Mouse (Mus musculus) liver, embryonic 12.5 days (tissue): ENCODE data around the gene F830045P16Rik. TPM values are rescaled to one million over a fixed set of nuclear protein-coding genes. Genes with fewer than 3 reads are reported as not detected.
A peak's percentile ranks its signal among the peaks of the same experiment; 100 is the strongest.

Source experiments
- ATAC-seq: fragments of 200-750 bp; cut with Nextera tagmentation; 2 replicates; pipeline ENCODE4 v1.8.0; 2017; ENCODE audit warnings: moderate number of reproducible peaks, mild to moderate bottlenecking, moderate library complexity
- H3K27ac ChIP-seq: fragments of 300-500 bp; sonication (generic); 2 replicates; pipeline ENCODE4 v1.5.1; 2016; ENCODE audit warnings: mild to moderate bottlenecking
- H3K27me3 ChIP-seq: fragments of 300-500 bp; sonication (generic); replicated peaks from 2 replicates; pipeline ENCODE4 v1.6.1; 2016; ENCODE audit warnings: mild to moderate bottlenecking, moderate library complexity
- H3K36me3 ChIP-seq: fragments of 300-500 bp; sonication (generic); 2 replicates; pipeline ENCODE4 v1.6.1; 2016; ENCODE audit warnings: mild to moderate bottlenecking, moderate library complexity
- H3K4me1 ChIP-seq: fragments of 300-500 bp; sonication (generic); 2 replicates; pipeline ENCODE4 v1.6.1; 2016
- H3K4me2 ChIP-seq: fragments of 300-500 bp; sonication (generic); 2 replicates; pipeline ENCODE4 v1.6.1; 2016; ENCODE audit warnings: mild to moderate bottlenecking, moderate library complexity
- H3K4me3 ChIP-seq: fragments of 300-500 bp; sonication (generic); 2 replicates; pipeline ENCODE4 v1.5.1; 2016; ENCODE audit warnings: mild to moderate bottlenecking, moderate library complexity
- H3K9ac ChIP-seq: fragments of 300-500 bp; sonication (generic); 2 replicates; pipeline ENCODE4 v1.6.1; 2016; ENCODE audit warnings: mild to moderate bottlenecking, moderate library complexity
- H3K9me3 ChIP-seq: fragments of 300-500 bp; sonication (generic); replicated peaks from 2 replicates; pipeline ENCODE4 v1.6.1; 2016; ENCODE audit warnings: mild to moderate bottlenecking, moderate library complexity
- WGBS: fragments of 180-500 bp; shearing (Covaris S2); methylation state at CpG from one replicate; pipeline ENCODE4 v1.1.7; 2016; ENCODE audit not compliant: insufficient replicate concordance; 5-methylcytosine and 5-hydroxymethylcytosine counted together
- polyA plus RNA-seq: library from polyadenylated mRNA; unstranded; fragments of >200 nt; fragmentation: Nextera tagmentation; extraction: Ambion mirVana; gene quantifications from 2 replicates; pipeline ENCODE4 v1.2.1, GENCODE M21; 2016

Gene F830045P16Rik
- polyA plus RNA-seq, 1 experiment from 2014 or later, result not detected

DNA sequence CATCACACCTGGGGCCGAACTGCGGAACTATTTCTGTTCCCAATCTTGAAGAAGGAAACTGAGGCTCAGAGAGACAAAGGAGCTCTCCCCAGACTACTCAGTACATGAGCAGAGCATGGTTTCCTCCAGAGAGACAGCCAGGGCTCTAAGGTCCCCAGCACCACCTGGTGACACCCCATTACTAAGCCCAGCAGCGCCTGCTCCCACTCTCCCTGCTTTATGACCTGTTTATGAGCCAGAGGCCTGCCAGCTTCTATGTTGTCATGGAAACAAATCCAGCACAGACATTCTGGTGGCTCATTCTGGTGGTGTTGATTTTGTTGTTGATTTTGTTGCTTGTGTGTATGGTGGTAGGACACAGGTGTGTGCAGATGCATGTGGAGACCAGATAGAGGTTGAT lies 3.6 kb upstream of the F830045P16Rik start:
- no peak overlapping the region for H3K4me2 ChIP-seq

DNA sequence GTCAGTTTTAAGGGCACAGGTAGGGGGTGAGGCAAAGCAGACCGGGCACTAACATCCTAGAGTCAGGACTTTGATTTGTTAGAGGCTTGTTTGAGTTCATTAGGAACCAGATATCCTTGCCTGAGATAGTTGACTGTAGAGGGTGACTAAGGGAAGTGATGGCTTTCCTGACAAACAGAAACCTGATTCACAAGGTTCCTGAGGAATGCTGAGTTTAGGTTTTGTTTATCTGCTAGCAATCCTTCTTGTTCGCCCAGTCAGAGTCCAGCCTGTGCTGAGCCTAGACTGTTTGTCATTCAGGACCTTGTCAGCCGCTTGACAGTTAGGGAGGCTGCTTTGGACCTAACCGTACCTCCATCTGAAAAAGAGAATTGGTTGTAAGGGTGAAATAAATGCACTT lies 2.8 kb upstream of the F830045P16Rik start:
- no peaks in the 10 kb centered on the region for H3K36me3 ChIP-seq
- H3K9me3 ChIP-seq, result no peaks in the 10 kb centered on the region
- no peak overlapping the region for H3K27ac ChIP-seq
- no peaks in the 10 kb centered on the region for H3K27me3 ChIP-seq
- 44% methylated on average over 4 of the region's 4 CpGs for WGBS
- H3K9ac ChIP-seq, result no peak overlapping the region
- H3K4me3 ChIP-seq, result no peak overlapping the region
- peaks cover 6% of the 10 kb centered on the region; the same call in 1 of the 2 replicates for H3K4me1 ChIP-seq
- no peak for ATAC-seq
- no peak overlapping the region for H3K4me2 ChIP-seq

More for the DNA sequence above, 3.6 kb upstream of the F830045P16Rik start:
- peaks cover 4% of the 10 kb centered on the region; the same call in 1 of the 2 replicates for H3K4me1 ChIP-seq
- no peak overlapping the region for H3K4me3 ChIP-seq
- 73% methylated on average over 3 of the region's 3 CpGs for WGBS
- H3K9ac ChIP-seq, result no peak overlapping the region
- no peak overlapping the region for H3K27ac ChIP-seq
- H3K36me3 ChIP-seq, result no peaks in the 10 kb centered on the region
- no peaks in the 10 kb centered on the region for H3K9me3 ChIP-seq
- no peak for ATAC-seq
- H3K27me3 ChIP-seq, result no peaks in the 10 kb centered on the region

DNA sequence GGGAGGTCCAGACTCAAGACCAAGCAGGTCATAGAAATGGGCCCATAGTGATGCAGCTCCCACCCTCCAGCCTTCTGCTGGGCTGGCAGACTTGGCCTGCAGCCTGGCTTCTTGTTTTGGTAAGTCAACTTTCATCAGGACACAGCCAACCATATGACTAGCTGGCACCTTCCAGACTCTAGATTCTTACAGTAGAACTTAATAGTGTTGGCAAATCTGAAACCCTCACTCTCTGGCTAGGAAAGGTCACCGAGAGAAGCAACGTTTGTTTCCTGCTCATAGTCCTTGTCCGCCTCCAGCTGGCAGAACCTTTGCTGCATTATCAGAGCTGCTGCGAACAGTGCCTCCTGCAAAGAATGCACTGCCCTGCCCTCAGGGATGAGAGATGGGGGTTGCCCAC lies 1.5 kb upstream of the F830045P16Rik start:
- H3K4me3 ChIP-seq, result no peak overlapping the region
- no peak overlapping the region for H3K27ac ChIP-seq
- H3K36me3 ChIP-seq, result no peaks in the 10 kb centered on the region
- H3K27me3 ChIP-seq, result no peaks in the 10 kb centered on the region
- H3K9ac ChIP-seq, result no peak overlapping the region
- H3K9me3 ChIP-seq, result no peaks in the 10 kb centered on the region
- ATAC-seq, result no peak
- peaks cover 6% of the 10 kb centered on the region; the same call in 1 of the 2 replicates for H3K4me1 ChIP-seq
- H3K4me2 ChIP-seq, result no peak overlapping the region
- WGBS, result 58% methylated on average over 4 of the region's 4 CpGs

GRCm38 (mm10) chr2:129537360-129537759 lies 958 bp upstream of the F830045P16Rik start:
- no peaks in the 10 kb centered on the region for H3K9me3 ChIP-seq
- H3K4me2 ChIP-seq, result no peak overlapping the region
- no peak overlapping the region for H3K27ac ChIP-seq
- ATAC-seq, result no peak
- H3K36me3 ChIP-seq, result no peaks in the 10 kb centered on the region
- no peak overlapping the region for H3K9ac ChIP-seq
- H3K4me3 ChIP-seq, result no peak overlapping the region
- H3K4me1 ChIP-seq, result peaks cover 6% of the 10 kb centered on the region; the same call in 1 of the 2 replicates
- 37% methylated on average over 7 of the region's 7 CpGs for whole genome bisulfite sequencing
- no peaks in the 10 kb centered on the region for H3K27me3 ChIP-seq

DNA sequence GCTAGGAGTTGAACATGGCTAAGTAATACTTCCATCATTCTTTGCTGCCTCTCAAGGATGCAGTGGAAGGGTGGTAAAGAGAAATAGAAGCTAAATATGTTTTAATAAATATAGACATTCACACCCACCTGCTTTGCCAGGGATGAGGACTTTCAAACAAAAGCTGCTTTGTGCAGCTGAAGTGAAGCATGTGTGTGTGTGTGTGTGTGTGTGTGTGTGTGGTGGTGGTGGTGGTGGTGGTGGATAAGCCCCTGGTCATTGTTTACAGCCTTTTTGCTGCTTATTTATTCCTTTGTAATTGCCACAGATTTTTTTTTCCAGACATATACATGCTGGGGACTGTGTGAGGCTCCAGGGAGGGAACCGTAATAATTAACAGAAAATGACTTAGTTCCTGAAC lies 524 bp upstream of the F830045P16Rik start:
- H3K9me3 ChIP-seq, result no peaks in the 10 kb centered on the region
- WGBS, result 61% methylated on average over 1 of the region's 1 CpGs
- no peak overlapping the region for H3K4me2 ChIP-seq
- H3K4me3 ChIP-seq, result no peak overlapping the region
- no peaks in the 10 kb centered on the region for H3K36me3 ChIP-seq
- H3K27me3 ChIP-seq, result no peaks in the 10 kb centered on the region
- ATAC-seq, result no peak
- peaks cover 6% of the 10 kb centered on the region; the same call in 1 of the 2 replicates for H3K4me1 ChIP-seq
- H3K9ac ChIP-seq, result no peak overlapping the region
- H3K27ac ChIP-seq, result no peak overlapping the region

GRCm38 (mm10) chr2:129534886-129535591 lies 1.4 kb downstream of the F830045P16Rik start:
- Histone ChIP-seq H3K36me3 (no peaks in the 10 kb centered on the region), H3K27me3 (no peaks in the 10 kb centered on the region), H3K27ac (no peak overlapping the region), H3K4me3 (no peak overlapping the region), H3K9ac (no peak overlapping the region), H3K4me1 (peaks cover 6% of the 10 kb centered on the region; the same call in 1 of the 2 replicates), H3K4me2 (no peak overlapping the region), H3K9me3 (no peaks in the 10 kb centered on the region)
- WGBS, result 37% methylated on average over 5 of the region's 5 CpGs
- peak; percentile 35; the same call in 1 of the 2 replicates for ATAC-seq

DNA sequence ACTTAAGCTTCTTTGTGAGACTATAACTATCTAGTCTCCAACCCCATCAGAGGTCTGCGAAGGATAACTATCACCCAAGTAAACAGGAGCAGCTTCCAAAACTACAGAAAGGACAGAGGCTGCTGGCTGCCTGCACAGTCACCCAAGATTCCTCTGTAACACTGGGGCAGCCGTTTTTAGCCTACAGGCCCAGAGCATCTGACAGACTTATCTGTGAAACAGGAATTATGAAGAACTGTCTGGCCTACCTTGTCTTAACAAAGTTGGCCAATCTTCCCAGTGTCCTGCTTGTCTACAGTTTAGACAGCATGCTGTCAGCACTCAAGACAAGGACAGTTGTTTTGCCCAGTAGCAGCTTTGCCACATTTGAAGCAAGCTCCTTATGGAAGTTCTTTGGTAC lies 4.5 kb downstream of the F830045P16Rik start:
- Histone ChIP-seq H3K36me3 (no peaks in the 10 kb centered on the region), H3K27me3 (no peaks in the 10 kb centered on the region), H3K4me2 (no peak overlapping the region), H3K4me3 (no peak overlapping the region), H3K4me1 (peaks cover 6% of the 10 kb centered on the region; the same call in 1 of the 2 replicates), H3K9me3 (no peaks in the 10 kb centered on the region), H3K27ac (no peak overlapping the region), H3K9ac (no peak overlapping the region)
- no peak for ATAC-seq
- 45% methylated on average over 2 of the region's 2 CpGs for WGBS

DNA sequence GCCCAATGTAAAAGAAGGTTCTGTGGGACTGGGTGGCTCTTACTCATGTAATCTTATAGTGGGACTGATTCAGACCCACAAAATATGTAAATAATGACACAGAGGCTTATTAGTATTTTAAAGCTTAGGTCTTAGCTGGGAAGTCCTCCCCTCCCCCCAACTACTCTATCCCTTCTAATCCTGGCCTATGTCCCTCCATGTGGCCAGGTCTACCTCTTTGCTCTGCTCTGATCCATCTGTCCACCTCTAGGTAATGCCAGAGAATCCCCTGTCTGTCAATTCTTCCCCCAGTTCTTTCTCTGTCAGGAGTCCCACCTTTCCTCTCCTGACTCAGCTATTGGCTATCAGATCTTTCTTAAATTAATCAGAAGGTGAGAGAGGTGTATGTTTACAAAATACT lies 5.3 kb downstream of the F830045P16Rik start:
- no peak overlapping the region for H3K27ac ChIP-seq
- no peak for ATAC-seq
- H3K4me1 ChIP-seq, result peaks cover 10% of the 10 kb centered on the region; the same call in 1 of the 2 replicates
- H3K9me3 ChIP-seq, result no peaks in the 10 kb centered on the region
- no peaks in the 10 kb centered on the region for H3K36me3 ChIP-seq
- H3K9ac ChIP-seq, result no peak overlapping the region
- H3K4me3 ChIP-seq, result no peak overlapping the region
- H3K27me3 ChIP-seq, result no peaks in the 10 kb centered on the region
- no peak overlapping the region for H3K4me2 ChIP-seq

GRCm38 (mm10) chr2:129529297-129530209 lies 6.8 kb downstream of the F830045P16Rik start:
- H3K27me3 ChIP-seq, result no peaks in the 10 kb centered on the region
- H3K4me3 ChIP-seq, result no peak overlapping the region
- 0 out of 2 replicates have a peak, but pooled peaks cover 3% of the 10 kb centered on the region for H3K4me1 ChIP-seq
- H3K4me2 ChIP-seq, result no peak overlapping the region
- no peak overlapping the region for H3K9ac ChIP-seq
- H3K9me3 ChIP-seq, result no peaks in the 10 kb centered on the region
- ATAC-seq, result no peak; the same call in 1 of the 2 replicates
- no peak overlapping the region for H3K27ac ChIP-seq
- no peaks in the 10 kb centered on the region for H3K36me3 ChIP-seq
- WGBS, result 54% methylated on average over 14 of the region's 14 CpGs

- WGBS, result 51% methylated on average over 4 of the region's 4 CpGs
- H3K27ac ChIP-seq, result no peak overlapping the region
Observed at GRCm38 (mm10) chr2:129527916-129528315, 8.5 kb downstream of the F830045P16Rik start.

GRCm38 (mm10) chr2:129526322-129526721 lies 10.1 kb downstream of the F830045P16Rik start:
- ATAC-seq, result peak; percentile 73
- Histone ChIP-seq H3K27me3 (no peaks in the 10 kb centered on the region), H3K9me3 (no peaks in the 10 kb centered on the region), H3K4me3 (no peak overlapping the region), H3K9ac (no peak overlapping the region), H3K36me3 (no peaks in the 10 kb centered on the region), H3K4me1 (0 out of 2 replicates have a peak, but pooled peaks cover 3% of the 10 kb centered on the region), H3K27ac (peak overlapping the region; percentile 28; the same call in 1 of the 2 replicates), H3K4me2 (no peak overlapping the region)
- 52% methylated on average over 4 of the region's 4 CpGs for WGBS

More at GRCm38 (mm10) chr2:129527916-129528315, 8.5 kb downstream of the F830045P16Rik start:
- H3K4me3 ChIP-seq, result no peak overlapping the region
- H3K27me3 ChIP-seq, result no peaks in the 10 kb centered on the region
- H3K9ac ChIP-seq, result no peak overlapping the region
- H3K4me1 ChIP-seq, result 0 out of 2 replicates have a peak, but pooled peaks cover 3% of the 10 kb centered on the region
- H3K36me3 ChIP-seq, result no peaks in the 10 kb centered on the region
- no peak overlapping the region for H3K4me2 ChIP-seq
- no peak for ATAC-seq
- H3K9me3 ChIP-seq, result no peaks in the 10 kb centered on the region

GRCm38 (mm10) chr2:129525644-129526043 lies 10.8 kb downstream of the F830045P16Rik start:
- no peaks in the 10 kb centered on the region for H3K36me3 ChIP-seq
- ATAC-seq, result peak; percentile 27; the same call in 1 of the 2 replicates
- no peak overlapping the region for H3K4me2 ChIP-seq
- 0 out of 2 replicates have a peak overlapping the region, but pooled peaks have one; percentile 28 for H3K27ac ChIP-seq
- no peaks in the 10 kb centered on the region for H3K27me3 ChIP-seq
- H3K4me1 ChIP-seq, result 0 out of 2 replicates have a peak, but pooled peaks cover 3% of the 10 kb centered on the region
- no peaks in the 10 kb centered on the region for H3K9me3 ChIP-seq
- no peak overlapping the region for H3K9ac ChIP-seq
- no peak overlapping the region for H3K4me3 ChIP-seq
